Mouse (Mus musculus): ENCODE measurements around the gene Ly6g5b.

Ly6g5b gene

DNA sequence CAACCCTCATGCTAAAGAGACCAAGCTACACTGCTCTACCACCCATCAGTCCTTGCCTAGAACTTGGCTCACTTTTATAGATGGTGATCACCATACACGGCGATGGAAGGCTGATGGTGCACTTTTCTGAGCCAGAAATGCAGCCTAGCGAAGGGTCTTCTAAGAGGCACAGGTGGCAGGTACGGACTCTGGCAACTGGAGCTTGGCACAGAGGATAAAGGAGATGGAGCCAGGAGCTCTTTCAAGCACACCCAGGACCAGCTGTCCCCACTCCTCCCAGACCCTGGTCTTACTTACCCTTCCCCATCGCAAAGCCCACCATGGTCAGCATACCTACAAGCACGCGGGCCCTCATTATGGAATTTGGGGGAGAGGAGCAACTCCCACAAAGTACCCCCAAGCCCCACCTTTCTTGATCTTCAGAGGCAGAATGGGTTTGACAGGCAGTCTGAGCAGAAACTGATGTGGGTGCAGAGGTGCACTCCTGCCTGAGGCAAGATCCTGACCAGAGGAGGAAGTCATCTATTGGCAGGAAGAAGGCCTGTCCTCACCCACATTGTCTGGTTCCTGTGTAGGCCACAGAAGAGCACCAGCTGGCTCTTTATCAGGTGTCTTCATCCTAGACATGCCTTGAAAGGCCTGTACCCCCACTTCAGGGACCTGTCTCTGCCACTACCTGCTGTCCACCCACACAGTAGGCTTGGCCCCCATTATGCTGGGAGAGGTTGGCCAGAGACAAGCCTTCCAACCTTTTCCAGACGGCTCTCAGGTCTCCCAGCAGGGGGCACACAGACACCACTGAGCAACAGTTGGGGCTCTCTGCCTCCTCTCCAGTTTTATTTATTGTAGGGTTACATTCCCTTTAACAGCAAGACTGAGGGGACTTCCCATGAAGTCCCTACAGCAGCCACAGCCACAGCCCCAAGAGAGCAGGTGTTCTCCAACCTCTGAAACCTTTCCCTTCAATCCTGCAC lies at the start of gene Ly6g5b:
Gene Ly6g5b (minus strand): TSS at position 383 of the 974 bp plus-strand sequence.
- DNase-seq (ENCODE audit: low spot score in 2 of 2), result peak in 1 of 2 experiments; percentile 48

GRCm38 (mm10) chr17:35164218-35164567 lies 49.0 kb upstream of the Ly6g5b start:
- DNase-seq (ENCODE audit: low spot score in 2 of 2), result no peak

DNA sequence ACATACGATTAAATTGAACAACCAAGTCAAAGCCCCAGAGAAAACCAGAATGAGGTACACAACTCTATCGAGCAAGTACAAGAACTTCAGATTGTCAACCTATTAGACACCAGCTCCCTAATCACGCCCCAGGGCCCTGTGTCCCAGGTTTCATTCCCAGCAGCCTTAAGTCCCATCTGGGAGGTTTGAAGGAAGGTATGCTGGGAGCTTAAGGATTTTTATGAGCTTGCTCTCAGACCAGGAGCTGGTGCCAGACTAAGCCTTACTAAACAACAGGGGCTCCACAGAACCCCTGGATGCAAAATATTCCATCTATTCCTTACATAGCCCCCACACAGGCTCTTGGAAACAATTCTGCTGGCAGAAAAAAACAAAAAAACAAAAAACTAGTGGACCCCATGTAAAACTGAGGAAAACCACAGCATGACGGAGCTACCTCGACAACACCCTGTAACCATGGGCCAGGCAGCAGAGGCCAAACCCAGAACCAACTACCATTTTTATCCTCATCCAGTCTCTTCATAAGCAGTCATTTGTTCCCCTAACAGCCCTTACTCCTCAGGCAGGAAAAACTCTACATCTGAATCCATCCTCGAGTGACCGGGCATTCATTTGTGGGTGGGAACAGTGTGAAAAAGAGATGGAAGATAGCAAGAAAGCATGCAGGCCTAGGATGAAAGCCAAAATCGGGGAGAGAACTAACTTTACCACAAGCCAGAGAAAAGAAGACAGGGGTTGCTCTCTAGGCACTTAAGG lies 48.3 kb upstream of the Ly6g5b start:
- no peak for DNase-seq (ENCODE audit: low spot score in 2 of 2)

DNA sequence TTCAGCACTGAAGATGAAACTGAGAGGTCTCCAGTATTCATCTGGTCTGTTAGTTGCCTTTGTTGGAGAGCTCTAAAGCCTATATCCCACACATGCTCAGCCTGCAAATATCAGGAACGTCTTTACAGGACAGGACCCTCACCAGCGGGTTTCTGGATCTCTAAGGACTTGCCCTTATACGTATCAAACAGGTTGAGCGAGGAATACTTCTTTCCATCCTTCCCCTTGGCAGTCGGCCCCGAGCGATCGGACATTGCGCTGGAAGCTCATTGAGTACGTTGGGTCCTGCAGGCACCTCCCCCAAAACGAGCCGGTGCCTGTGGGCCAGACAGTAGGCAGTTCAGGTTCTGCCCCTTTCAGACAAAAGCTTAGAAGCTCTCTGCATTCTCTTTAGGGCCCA lies 47.5 kb upstream of the Ly6g5b start:
- no peak for DNase-seq (ENCODE audit: low spot score in 2 of 2)

GRCm38 (mm10) chr17:35162121-35162520 lies 46.9 kb upstream of the Ly6g5b start:
- no peak for DNase-seq (ENCODE audit: low spot score in 2 of 2)

DNA sequence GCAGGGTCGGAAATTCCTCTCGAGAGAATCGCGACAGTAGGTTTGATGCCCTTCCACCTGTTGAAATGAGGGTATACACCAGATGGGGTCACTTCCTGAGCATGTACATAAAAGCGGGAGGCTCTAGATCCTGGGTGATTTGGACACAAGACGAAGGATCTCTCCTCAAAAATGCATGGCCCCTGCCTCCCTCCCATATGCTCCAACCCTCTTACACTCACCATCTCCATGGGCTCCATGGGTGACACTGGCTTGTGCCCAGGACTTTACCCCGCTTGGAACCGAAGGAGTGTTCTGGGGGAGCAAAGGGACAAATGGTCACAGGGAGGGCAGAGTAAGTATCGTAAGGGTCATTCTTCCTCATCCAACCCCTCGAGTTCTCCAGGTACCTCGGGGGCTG lies 46.2 kb upstream of the Ly6g5b start:
- DNase-seq (ENCODE audit: low spot score in 2 of 2), result no peak

DNA sequence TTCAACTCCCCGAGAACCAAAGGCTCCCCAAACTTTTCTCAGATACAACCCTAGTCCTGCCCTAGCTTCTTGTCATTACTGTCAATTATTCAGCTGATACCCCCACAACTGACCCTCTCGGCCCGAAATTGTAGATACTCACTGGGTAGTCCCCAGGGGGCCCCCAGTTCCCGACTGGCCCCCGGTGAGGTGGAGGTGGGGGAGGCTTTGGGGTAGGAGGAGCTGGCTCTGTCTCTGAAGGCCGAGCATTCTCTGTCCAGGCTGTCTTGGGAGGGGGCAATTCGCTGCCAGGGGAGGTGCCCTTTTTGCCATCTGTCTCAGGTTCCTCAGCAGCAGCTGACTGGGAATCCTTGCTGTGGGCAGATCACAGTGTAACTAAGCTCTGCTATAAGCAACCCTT lies 44.4 kb upstream of the Ly6g5b start:
- DNase-seq (ENCODE audit: low spot score in 2 of 2), result no peak

GRCm38 (mm10) chr17:35158850-35159593 lies 43.8 kb upstream of the Ly6g5b start:
- no peak for DNase-seq (ENCODE audit: low spot score in 2 of 2)

- DNase-seq (ENCODE audit: low spot score in 2 of 2), result no peak
Measured at GRCm38 (mm10) chr17:35157661-35158175, 42.5 kb upstream of the Ly6g5b start.

- no peak for DNase-seq (ENCODE audit: low spot score in 2 of 2)
Measured at GRCm38 (mm10) chr17:35157254-35157653, 42.0 kb upstream of the Ly6g5b start.

GRCm38 (mm10) chr17:35156461-35157200 lies 41.4 kb upstream of the Ly6g5b start:
- DNase-seq (ENCODE audit: low spot score in 2 of 2), result no peak

DNA sequence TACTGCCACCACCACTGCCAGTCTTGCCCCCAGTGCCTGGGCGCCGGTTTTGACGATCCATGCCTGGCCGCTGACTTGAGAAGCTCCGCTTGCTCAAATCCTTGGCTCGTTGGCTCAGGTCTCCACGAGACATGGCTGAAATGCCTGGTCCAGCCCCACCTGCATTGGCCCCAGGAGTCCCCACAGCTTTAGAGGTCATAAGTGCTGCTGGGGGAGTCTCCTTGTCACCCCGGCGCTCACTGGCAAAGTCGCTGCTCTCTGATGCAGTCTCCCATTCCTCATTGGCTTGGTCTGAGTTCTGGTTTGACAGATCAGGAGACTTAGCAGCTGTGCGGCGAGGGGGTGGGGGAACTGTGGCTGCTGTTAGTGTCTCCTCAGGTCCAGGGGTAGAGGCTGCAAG lies 40.2 kb upstream of the Ly6g5b start:
- no peak for DNase-seq (ENCODE audit: low spot score in 2 of 2)

DNA sequence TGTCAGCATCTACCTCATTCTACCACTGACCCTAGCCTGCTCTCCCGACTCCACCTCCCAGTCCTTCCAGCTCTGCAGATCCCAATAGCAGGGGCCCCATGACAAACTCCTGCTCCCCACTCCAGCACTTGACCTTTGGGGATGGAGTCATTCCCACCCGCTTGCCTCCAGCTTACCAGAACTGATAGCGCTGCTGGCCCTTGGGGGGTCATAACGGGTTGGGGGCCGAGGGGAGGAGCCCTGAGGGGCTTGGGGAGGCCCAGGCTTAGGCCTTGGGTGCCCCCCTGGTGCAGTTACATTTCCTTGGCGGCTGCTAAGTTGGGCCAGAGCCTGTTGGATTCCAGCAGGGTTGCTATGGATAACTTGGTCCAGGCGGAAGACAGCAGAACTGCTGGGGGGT lies 39.4 kb upstream of the Ly6g5b start:
- no peak for DNase-seq (ENCODE audit: low spot score in 2 of 2)

DNA sequence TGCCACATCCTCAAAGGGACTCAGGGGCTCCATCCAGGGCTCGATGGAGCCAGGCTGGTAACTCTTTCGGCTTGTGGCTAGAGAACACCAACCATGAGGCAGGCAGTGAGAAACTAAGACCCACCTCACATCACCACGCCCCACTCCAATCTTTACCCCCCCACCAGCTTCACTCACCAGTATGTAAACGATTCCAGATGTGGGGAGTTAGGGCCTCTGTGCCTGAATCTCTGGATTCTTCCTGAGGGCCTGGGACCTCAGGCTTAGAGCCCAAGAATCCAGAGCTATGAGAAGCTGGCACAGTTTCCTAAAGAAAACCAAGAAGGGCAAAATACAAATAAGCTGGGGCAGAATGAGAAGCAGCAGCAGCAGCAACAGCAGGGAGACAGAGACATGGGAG lies 38.7 kb upstream of the Ly6g5b start:
- no peak for DNase-seq (ENCODE audit: low spot score in 2 of 2)

DNA sequence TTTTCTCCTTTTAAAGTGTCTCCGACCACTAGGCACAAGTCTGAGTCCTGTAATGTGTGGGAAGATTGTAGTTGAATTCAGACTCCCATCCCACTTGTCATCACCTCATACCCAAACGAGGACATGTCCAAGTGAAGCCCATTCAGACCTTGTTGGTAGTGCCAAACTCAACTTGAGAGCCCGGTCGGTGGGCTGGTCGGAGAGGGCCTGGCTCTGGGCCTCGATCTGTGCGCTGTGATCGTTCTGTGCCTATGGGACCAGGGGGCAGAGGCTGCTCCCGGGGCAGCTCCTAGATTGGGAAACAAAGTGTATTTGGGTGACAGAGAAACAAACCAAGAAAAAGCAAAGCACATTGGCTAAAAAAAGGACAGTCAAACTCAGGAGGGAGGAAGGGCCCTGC lies 37.8 kb upstream of the Ly6g5b start:
- DNase-seq (ENCODE audit: low spot score in 2 of 2), result no peak

DNA sequence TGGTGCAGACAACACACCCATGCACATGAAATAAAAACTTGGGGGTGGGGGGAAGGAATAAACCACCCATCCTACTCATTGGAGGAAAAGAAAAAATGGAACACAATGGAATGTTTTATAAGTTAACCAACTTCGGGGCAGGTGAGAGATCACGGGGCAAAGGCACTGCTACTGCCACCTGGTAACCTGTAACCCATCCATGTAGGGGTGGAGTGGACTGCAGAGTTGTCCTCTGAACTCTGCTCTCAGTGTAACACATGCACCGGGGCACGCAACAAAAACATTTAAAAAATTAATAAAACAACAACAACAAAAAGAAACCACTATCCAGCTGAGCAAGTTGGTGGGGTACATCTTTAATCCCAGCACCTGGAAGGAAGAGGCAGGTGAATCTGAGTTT lies 36.9 kb upstream of the Ly6g5b start:
- DNase-seq (ENCODE audit: low spot score in 2 of 2), result no peak

DNA sequence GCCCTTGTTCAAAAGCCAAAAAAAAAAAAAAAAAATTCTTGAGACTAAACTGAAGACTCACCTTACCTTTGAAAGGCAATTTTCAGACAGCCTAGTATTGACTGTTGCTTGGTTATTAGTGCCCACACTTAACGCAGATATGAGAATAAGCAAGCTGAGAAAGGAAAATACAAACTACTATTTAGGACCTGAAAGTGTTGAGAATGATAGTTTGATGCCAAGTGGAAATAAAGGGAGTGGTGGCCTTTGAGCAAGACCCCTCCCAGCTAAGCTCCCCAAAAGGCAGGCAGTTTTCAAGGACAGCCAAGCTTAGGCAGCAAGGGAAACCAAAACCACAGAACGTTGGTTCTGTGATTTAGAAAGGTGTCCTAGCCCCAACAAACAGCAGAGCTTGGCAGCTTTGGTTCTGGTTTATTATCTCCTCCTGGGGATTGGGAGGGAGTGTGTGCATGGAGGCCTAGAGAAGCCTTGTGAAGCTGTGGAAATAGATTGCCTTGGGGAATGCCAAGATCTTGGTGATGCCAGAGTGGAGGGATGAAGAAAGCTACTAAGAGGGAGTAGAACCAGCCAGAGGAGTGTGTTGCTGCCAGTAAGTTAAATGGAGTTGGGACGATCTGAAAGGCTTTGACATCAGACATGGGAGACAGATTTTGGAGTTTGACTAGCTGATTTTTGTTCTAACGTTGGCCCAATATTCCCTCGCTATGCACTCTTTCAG lies 32.9 kb upstream of the Ly6g5b start:
- no peak for DNase-seq (ENCODE audit: low spot score in 2 of 2)

GRCm38 (mm10) chr17:35147348-35147747 lies 32.1 kb upstream of the Ly6g5b start:
- DNase-seq (ENCODE audit: low spot score in 2 of 2), result no peak

- DNase-seq (ENCODE audit: low spot score in 2 of 2), result no peak
Measured at GRCm38 (mm10) chr17:35146139-35146538, 30.9 kb upstream of the Ly6g5b start.

GRCm38 (mm10) chr17:35141971-35142370 lies 26.7 kb upstream of the Ly6g5b start:
- DNase-seq (ENCODE audit: low spot score in 2 of 2), result no peak
